Mouse (Mus musculus): ENCODE measurements around the gene Tmc5. TPM values are rescaled to one million over a fixed set of nuclear protein-coding genes. Genes with fewer than 3 reads are reported as not detected.

Gene Tmc5
- polyA plus RNA-seq, 2 experiments: not detected

DNA sequence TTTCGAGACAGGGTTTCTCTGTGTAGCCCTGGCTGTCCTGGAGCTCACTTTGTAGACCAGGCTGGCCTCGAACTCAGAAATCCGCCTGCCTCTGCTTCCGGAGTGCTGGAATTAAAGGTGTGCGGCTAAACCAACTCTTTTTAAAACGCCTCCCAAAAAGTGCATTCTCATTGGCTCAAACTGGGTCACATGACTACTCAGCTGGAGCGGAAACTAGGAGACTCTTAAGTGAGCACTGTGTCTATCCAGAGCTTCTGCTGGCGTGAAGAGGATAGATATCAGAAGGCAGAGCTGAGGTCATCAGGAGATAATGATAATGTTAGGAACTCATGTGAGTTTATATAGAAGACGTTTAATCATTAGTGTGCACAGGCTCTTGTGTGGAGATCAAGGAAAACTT is 36.0 kb downstream of the Tmc5 start:
- no peak overlapping the region for H3K4me3 ChIP-seq (ENCODE audit: insufficient read depth in 1 of 2, low read depth in 2 of 2, low read length in 2 of 2)
- no peaks in the 10 kb centered on the region; the same call in 1 of the 2 replicates for H3K27me3 ChIP-seq (ENCODE audit: control insufficient read depth, insufficient read depth, low read length)
- DNase-seq (ENCODE audit: low read depth in 3 of 3, low spot score in 3 of 3) (no peak), ATAC-seq (ENCODE audit: insufficient read depth) (no peak)
- no peaks in the 10 kb centered on the region for H3K36me3 ChIP-seq (replicated peaks; ENCODE audit: control insufficient read depth, insufficient read depth, low read depth)
- no peaks in the 10 kb centered on the region for H3K4me1 ChIP-seq (replicated peaks; ENCODE audit: control insufficient read depth in 2 of 2, insufficient read depth in 2 of 2, low read length in 1 of 2)
- 59% methylated on average over 9 of the region's 9 CpGs for WGBS (ENCODE audit: insufficient replicate concordance)
- no peak overlapping the region for H3K4me2 ChIP-seq (ENCODE audit: low read depth)
- no peak overlapping the region for H3K27ac ChIP-seq
- H3K9ac ChIP-seq (replicated peaks): no peak overlapping the region
- H3K9me3 ChIP-seq (ENCODE audit: control insufficient read depth, low read length): no peaks in the 10 kb centered on the region
- TF ChIP-seq EP300 (IDR thresholded peaks at IDR 0.05; ENCODE audit: low read depth) (no peak), CTCF (IDR thresholded peaks at IDR 0.05; ENCODE audit: low read depth) (no peak)

DNA sequence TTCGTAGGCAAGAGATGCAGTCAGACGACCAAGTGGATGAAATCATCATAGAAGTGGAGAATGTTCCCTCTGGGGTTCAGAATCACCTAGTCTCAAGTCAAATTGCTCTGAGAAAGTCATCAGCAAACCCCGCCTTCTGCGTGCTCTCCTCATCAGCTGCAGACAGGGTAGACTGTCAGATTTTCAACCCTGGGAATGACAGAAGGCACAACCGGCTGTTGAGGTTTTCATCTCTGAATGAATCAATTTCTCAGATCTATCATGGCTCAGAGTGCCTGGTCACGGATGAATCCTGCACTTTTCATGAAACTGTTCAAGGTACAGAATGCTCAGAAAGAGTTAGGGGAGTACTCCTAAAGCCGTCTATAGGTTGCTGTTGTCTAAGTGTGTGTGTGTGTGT is 36.9 kb downstream of the Tmc5 start:
- Histone ChIP-seq H3K4me2 (ENCODE audit: low read depth) (no peak overlapping the region), H3K4me1 (replicated peaks; ENCODE audit: control insufficient read depth in 2 of 2, insufficient read depth in 2 of 2, low read length in 1 of 2) (no peaks in the 10 kb centered on the region), H3K4me3 (ENCODE audit: insufficient read depth in 1 of 2, low read depth in 2 of 2, low read length in 2 of 2) (no peak overlapping the region), H3K36me3 (replicated peaks; ENCODE audit: control insufficient read depth, insufficient read depth, low read depth) (no peaks in the 10 kb centered on the region), H3K27ac (no peak overlapping the region), H3K9me3 (ENCODE audit: control insufficient read depth, low read length) (no peaks in the 10 kb centered on the region), H3K9ac (replicated peaks) (no peak overlapping the region), H3K27me3 (ENCODE audit: control insufficient read depth, insufficient read depth, low read length) (no peaks in the 10 kb centered on the region; the same call in 1 of the 2 replicates)
- ATAC-seq (ENCODE audit: insufficient read depth) (no peak), DNase-seq (ENCODE audit: low read depth in 3 of 3, low spot score in 3 of 3) (no peak)
- 65% methylated on average over 7 of the region's 7 CpGs for WGBS (ENCODE audit: insufficient replicate concordance)
- no peak for TF ChIP-seq CTCF (IDR thresholded peaks at IDR 0.05; ENCODE audit: low read depth)
- no peak for TF ChIP-seq EP300 (IDR thresholded peaks at IDR 0.05; ENCODE audit: low read depth)

DNA sequence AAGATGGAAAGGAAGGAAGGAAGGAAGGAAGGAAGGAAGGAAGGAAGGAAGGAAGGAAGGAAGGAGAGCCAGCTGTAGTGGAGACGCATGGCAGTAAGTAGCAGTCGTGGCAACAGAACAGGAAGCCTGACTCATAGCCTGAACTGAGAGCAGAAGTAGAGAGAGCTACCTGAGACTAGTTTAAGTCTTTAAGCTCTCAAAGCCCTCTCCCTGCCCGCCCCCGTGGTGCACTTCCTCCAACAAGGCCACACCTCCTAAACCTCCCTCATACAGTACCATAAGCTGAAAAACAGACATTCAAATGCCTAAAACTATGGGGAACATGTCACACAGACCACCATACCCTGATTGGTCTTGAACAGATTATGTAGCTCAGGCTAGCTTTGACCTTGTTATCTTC is 40.4 kb downstream of the Tmc5 start:
- Histone ChIP-seq H3K4me2 (ENCODE audit: low read depth) (no peak overlapping the region), H3K27ac (no peak overlapping the region), H3K27me3 (ENCODE audit: control insufficient read depth, insufficient read depth, low read length) (no peaks in the 10 kb centered on the region), H3K9ac (replicated peaks) (no peak overlapping the region), H3K4me1 (replicated peaks; ENCODE audit: control insufficient read depth in 2 of 2, insufficient read depth in 2 of 2, low read length in 1 of 2) (no peaks in the 10 kb centered on the region), H3K9me3 (ENCODE audit: control insufficient read depth, low read length) (no peaks in the 10 kb centered on the region), H3K36me3 (replicated peaks; ENCODE audit: control insufficient read depth, insufficient read depth, low read depth) (no peaks in the 10 kb centered on the region), H3K4me3 (ENCODE audit: insufficient read depth in 1 of 2, low read depth in 2 of 2, low read length in 2 of 2) (no peak overlapping the region)
- TF ChIP-seq CTCF (IDR thresholded peaks at IDR 0.05; ENCODE audit: low read depth) (no peak), EP300 (IDR thresholded peaks at IDR 0.05; ENCODE audit: low read depth) (no peak)
- WGBS (ENCODE audit: insufficient replicate concordance): 16% methylated on average over 4 of the region's 4 CpGs
- no peak for DNase-seq (ENCODE audit: low read depth in 3 of 3, low spot score in 3 of 3)
- ATAC-seq (ENCODE audit: insufficient read depth): no peak

DNA sequence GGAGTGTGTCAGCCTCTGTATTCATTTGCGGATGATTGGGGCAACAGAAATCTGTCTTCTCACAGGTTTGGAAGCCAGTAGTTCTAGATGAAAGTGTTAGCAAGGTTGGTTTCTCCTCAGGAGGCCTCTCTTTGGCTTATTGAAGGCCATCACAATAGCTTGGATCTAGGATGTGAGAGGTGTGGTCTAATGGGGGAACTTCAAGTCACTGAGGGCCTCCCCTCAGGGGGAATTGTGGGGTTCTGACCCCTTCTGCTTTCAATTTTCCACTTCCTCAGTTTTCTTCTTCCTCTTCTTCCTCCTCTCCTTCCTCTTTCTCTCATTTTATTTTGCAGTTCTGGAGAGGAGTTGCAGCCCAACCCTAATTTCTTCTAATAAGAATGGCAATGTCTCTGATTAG is 49.1 kb downstream of the Tmc5 start:
- TF ChIP-seq EP300 (IDR thresholded peaks at IDR 0.05; ENCODE audit: low read depth): no peak
- TF ChIP-seq CTCF (IDR thresholded peaks at IDR 0.05; ENCODE audit: low read depth): no peak
- Histone ChIP-seq H3K27ac (no peak overlapping the region), H3K4me1 (replicated peaks; ENCODE audit: control insufficient read depth in 2 of 2, insufficient read depth in 2 of 2, low read length in 1 of 2) (no peaks in the 10 kb centered on the region), H3K9ac (replicated peaks) (no peak overlapping the region), H3K36me3 (replicated peaks; ENCODE audit: control insufficient read depth, insufficient read depth, low read depth) (no peaks in the 10 kb centered on the region), H3K27me3 (ENCODE audit: control insufficient read depth, insufficient read depth, low read length) (no peaks in the 10 kb centered on the region), H3K4me2 (ENCODE audit: low read depth) (no peak overlapping the region), H3K9me3 (ENCODE audit: control insufficient read depth, low read length) (no peaks in the 10 kb centered on the region), H3K4me3 (ENCODE audit: insufficient read depth in 1 of 2, low read depth in 2 of 2, low read length in 2 of 2) (no peak overlapping the region)
- DNase-seq (ENCODE audit: low read depth in 3 of 3, low spot score in 3 of 3) (no peak), ATAC-seq (ENCODE audit: insufficient read depth) (no peak)
- 71% methylated on average over 1 of the region's 1 CpGs for WGBS (ENCODE audit: insufficient replicate concordance)

DNA sequence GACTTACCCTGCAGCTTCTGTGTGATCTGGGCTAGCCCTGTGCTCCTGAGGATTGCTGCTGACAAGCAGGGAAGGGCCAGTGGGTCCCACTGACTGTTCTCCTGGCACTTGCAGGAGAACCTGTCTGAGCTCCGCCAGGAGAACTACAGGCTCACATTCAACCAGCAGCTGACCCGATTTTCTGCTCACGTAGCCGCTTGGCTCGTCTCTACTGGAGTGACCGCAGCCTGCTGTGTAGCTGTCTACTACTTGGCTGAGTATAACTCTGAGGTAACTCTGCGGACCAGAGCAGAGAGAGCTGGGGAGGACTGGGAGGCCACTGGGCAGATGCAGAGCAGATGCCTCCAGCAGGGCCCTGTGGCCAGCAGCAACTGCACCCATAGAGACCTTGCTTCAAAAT is 52.2 kb downstream of the Tmc5 start:
- no peak overlapping the region for H3K4me2 ChIP-seq (ENCODE audit: low read depth)
- no peaks in the 10 kb centered on the region for H3K9me3 ChIP-seq (ENCODE audit: control insufficient read depth, low read length)
- ATAC-seq (ENCODE audit: insufficient read depth): no peak
- no peaks in the 10 kb centered on the region for H3K36me3 ChIP-seq (replicated peaks; ENCODE audit: control insufficient read depth, insufficient read depth, low read depth)
- no peaks in the 10 kb centered on the region for H3K4me1 ChIP-seq (replicated peaks; ENCODE audit: control insufficient read depth in 2 of 2, insufficient read depth in 2 of 2, low read length in 1 of 2)
- TF ChIP-seq EP300 (IDR thresholded peaks at IDR 0.05; ENCODE audit: low read depth): no peak
- TF ChIP-seq CTCF (IDR thresholded peaks at IDR 0.05; ENCODE audit: low read depth): no peak
- 62% methylated on average over 7 of the region's 7 CpGs for WGBS (ENCODE audit: insufficient replicate concordance)
- H3K27ac ChIP-seq: no peak overlapping the region
- no peak for DNase-seq (ENCODE audit: low read depth in 3 of 3, low spot score in 3 of 3)
- no peak overlapping the region for H3K9ac ChIP-seq (replicated peaks)
- H3K27me3 ChIP-seq (ENCODE audit: control insufficient read depth, insufficient read depth, low read length): no peaks in the 10 kb centered on the region
- H3K4me3 ChIP-seq (ENCODE audit: insufficient read depth in 1 of 2, low read depth in 2 of 2, low read length in 2 of 2): no peak overlapping the region
